Mouse (Mus musculus): ENCODE measurements around the gene Ube2cbp. TPM values are rescaled to one million over a fixed set of nuclear protein-coding genes. Genes with fewer than 3 reads are reported as not detected.

Ube2cbp gene
- polyA plus RNA-seq, 1 experiment from 2014 or later: 8.0 TPM

- WGBS: 84% methylated on average over 3 of the region's 3 CpGs
- H3K27ac ChIP-seq: no peak overlapping the region
- no peaks in the 10 kb centered on the region; the same call in 1 of the 2 replicates for H3K36me3 ChIP-seq (replicated peaks)
- no peaks in the 10 kb centered on the region for H3K27me3 ChIP-seq (ENCODE audit: poor library complexity, severe bottlenecking)
- no peak for DNase-seq (ENCODE audit: extremely low spot score, low spot score)
- H3K4me3 ChIP-seq: no peak overlapping the region
- peaks cover 13% of the 10 kb centered on the region for H3K4me1 ChIP-seq
- no peaks in the 10 kb centered on the region for H3K9me3 ChIP-seq
These were observed 128.4 kb downstream of the Ube2cbp start for GRCm38 (mm10) chr9:86336361-86336760.

GRCm38 (mm10) chr9:86335588-86335987 is 129.2 kb downstream of the Ube2cbp start:
- no peak for DNase-seq (ENCODE audit: extremely low spot score, low spot score)
- H3K27ac ChIP-seq: no peak overlapping the region
- WGBS: 94% methylated on average over 4 of the region's 4 CpGs

GRCm38 (mm10) chr9:86334357-86334756 is 130.4 kb downstream of the Ube2cbp start:
- DNase-seq (ENCODE audit: extremely low spot score, low spot score): no peak
- 92% methylated on average over 5 of the region's 5 CpGs for WGBS
- Histone ChIP-seq H3K4me3 (no peak overlapping the region), H3K27me3 (ENCODE audit: poor library complexity, severe bottlenecking) (no peaks in the 10 kb centered on the region), H3K9me3 (no peaks in the 10 kb centered on the region), H3K36me3 (replicated peaks) (no peaks in the 10 kb centered on the region; the same call in 1 of the 2 replicates), H3K27ac (no peak overlapping the region), H3K4me1 (peaks cover 29% of the 10 kb centered on the region)

More at GRCm38 (mm10) chr9:86335588-86335987, 129.2 kb downstream of the Ube2cbp start:
- Histone ChIP-seq H3K36me3 (replicated peaks) (no peaks in the 10 kb centered on the region; the same call in 1 of the 2 replicates), H3K4me3 (no peak overlapping the region), H3K9me3 (no peaks in the 10 kb centered on the region), H3K4me1 (peaks cover 19% of the 10 kb centered on the region), H3K27me3 (ENCODE audit: poor library complexity, severe bottlenecking) (no peaks in the 10 kb centered on the region)

GRCm38 (mm10) chr9:86330591-86330990 is 134.2 kb downstream of the Ube2cbp start:
- no peak overlapping the region for H3K4me3 ChIP-seq
- 41% methylated on average over 3 of the region's 3 CpGs for WGBS
- H3K9me3 ChIP-seq: no peaks in the 10 kb centered on the region
- no peaks in the 10 kb centered on the region; the same call in 1 of the 2 replicates for H3K36me3 ChIP-seq (replicated peaks)
- no peak for DNase-seq (ENCODE audit: extremely low spot score, low spot score)
- H3K27me3 ChIP-seq (ENCODE audit: poor library complexity, severe bottlenecking): peaks cover 29% of the 10 kb centered on the region
- peaks cover 40% of the 10 kb centered on the region for H3K4me1 ChIP-seq
- 0 out of 2 replicates have a peak overlapping the region, but pooled peaks have one; percentile 13 for H3K27ac ChIP-seq

GRCm38 (mm10) chr9:86328270-86328669 is 136.5 kb downstream of the Ube2cbp start:
- Histone ChIP-seq H3K27me3 (ENCODE audit: poor library complexity, severe bottlenecking) (peaks cover 32% of the 10 kb centered on the region), H3K4me1 (peaks cover 48% of the 10 kb centered on the region), H3K9me3 (no peaks in the 10 kb centered on the region), H3K27ac (0 out of 2 replicates have a peak overlapping the region, but pooled peaks have one; percentile 15), H3K4me3 (no peak overlapping the region), H3K36me3 (replicated peaks) (no peaks in the 10 kb centered on the region; the same call in 1 of the 2 replicates)
- DNase-seq (ENCODE audit: extremely low spot score, low spot score): no peak
- 78% methylated on average over 4 of the region's 4 CpGs for WGBS

- Histone ChIP-seq H3K27me3 (ENCODE audit: poor library complexity, severe bottlenecking) (peaks cover 32% of the 10 kb centered on the region), H3K36me3 (replicated peaks) (no peaks in the 10 kb centered on the region; the same call in 1 of the 2 replicates), H3K27ac (0 out of 2 replicates have a peak overlapping the region, but pooled peaks have one; percentile 35), H3K9me3 (no peaks in the 10 kb centered on the region), H3K4me3 (no peak overlapping the region), H3K4me1 (peaks cover 48% of the 10 kb centered on the region)
- DNase-seq (ENCODE audit: extremely low spot score, low spot score): no peak
- 57% methylated on average over 3 of the region's 3 CpGs for WGBS
These were observed 137.4 kb downstream of the Ube2cbp start for GRCm38 (mm10) chr9:86327341-86327740.

GRCm38 (mm10) chr9:86324772-86325171 is 140.0 kb downstream of the Ube2cbp start:
- H3K27me3 ChIP-seq (ENCODE audit: poor library complexity, severe bottlenecking): peaks cover 32% of the 10 kb centered on the region
- H3K9me3 ChIP-seq: no peaks in the 10 kb centered on the region
- WGBS: 69% methylated on average over 1 of the region's 1 CpGs
- no peaks in the 10 kb centered on the region for H3K36me3 ChIP-seq (replicated peaks)
- H3K27ac ChIP-seq: no peak overlapping the region
- H3K4me1 ChIP-seq: peaks cover 40% of the 10 kb centered on the region
- DNase-seq (ENCODE audit: extremely low spot score, low spot score): no peak
- H3K4me3 ChIP-seq: no peak overlapping the region

- Histone ChIP-seq H3K4me3 (no peak overlapping the region), H3K27me3 (ENCODE audit: poor library complexity, severe bottlenecking) (no peaks in the 10 kb centered on the region), H3K27ac (no peak overlapping the region; the same call in 1 of the 2 replicates), H3K9me3 (no peaks in the 10 kb centered on the region), H3K36me3 (replicated peaks) (no peaks in the 10 kb centered on the region), H3K4me1 (peaks cover 16% of the 10 kb centered on the region)
- no peak for DNase-seq (ENCODE audit: extremely low spot score, low spot score)
- WGBS: 51% methylated on average over 6 of the region's 6 CpGs
These were observed 145.1 kb downstream of the Ube2cbp start for GRCm38 (mm10) chr9:86319516-86320140.

- Histone ChIP-seq H3K27me3 (ENCODE audit: poor library complexity, severe bottlenecking) (no peaks in the 10 kb centered on the region), H3K4me3 (no peak overlapping the region), H3K4me1 (peaks cover 14% of the 10 kb centered on the region), H3K36me3 (replicated peaks) (no peaks in the 10 kb centered on the region), H3K9me3 (peaks cover 9% of the 10 kb centered on the region; the same call in 1 of the 2 replicates), H3K27ac (no peak overlapping the region)
- no peak for DNase-seq (ENCODE audit: extremely low spot score, low spot score)
- WGBS: 93% methylated on average over 2 of the region's 2 CpGs
These were observed 149.1 kb downstream of the Ube2cbp start for GRCm38 (mm10) chr9:86315700-86316099.

GRCm38 (mm10) chr9:86308616-86309015 is 156.1 kb downstream of the Ube2cbp start:
- WGBS: 53% methylated on average over 4 of the region's 4 CpGs
- Histone ChIP-seq H3K9me3 (peaks cover 9% of the 10 kb centered on the region; the same call in 1 of the 2 replicates), H3K27me3 (ENCODE audit: poor library complexity, severe bottlenecking) (no peaks in the 10 kb centered on the region), H3K27ac (no peak overlapping the region), H3K4me1 (no peaks in the 10 kb centered on the region), H3K4me3 (no peak overlapping the region), H3K36me3 (replicated peaks) (no peaks in the 10 kb centered on the region)
- no peak for DNase-seq (ENCODE audit: extremely low spot score, low spot score)

GRCm38 (mm10) chr9:86306556-86306955 is 158.2 kb downstream of the Ube2cbp start:
- WGBS: 83% methylated on average over 2 of the region's 2 CpGs
- Histone ChIP-seq H3K27ac (no peak overlapping the region), H3K4me3 (no peak overlapping the region), H3K36me3 (replicated peaks) (no peaks in the 10 kb centered on the region), H3K4me1 (no peaks in the 10 kb centered on the region), H3K9me3 (no peaks in the 10 kb centered on the region), H3K27me3 (ENCODE audit: poor library complexity, severe bottlenecking) (no peaks in the 10 kb centered on the region)
- DNase-seq (ENCODE audit: extremely low spot score, low spot score): no peak

GRCm38 (mm10) chr9:86301407-86301806 is 163.3 kb downstream of the Ube2cbp start:
- Histone ChIP-seq H3K36me3 (replicated peaks) (no peaks in the 10 kb centered on the region), H3K9me3 (no peaks in the 10 kb centered on the region), H3K27me3 (ENCODE audit: poor library complexity, severe bottlenecking) (no peaks in the 10 kb centered on the region), H3K4me3 (no peak overlapping the region), H3K4me1 (peaks cover 28% of the 10 kb centered on the region), H3K27ac (no peak overlapping the region)
- WGBS: 90% methylated on average over 6 of the region's 6 CpGs
- DNase-seq (ENCODE audit: extremely low spot score, low spot score): no peak

GRCm38 (mm10) chr9:86298596-86298995 is 166.2 kb downstream of the Ube2cbp start:
- no peaks in the 10 kb centered on the region for H3K27me3 ChIP-seq (ENCODE audit: poor library complexity, severe bottlenecking)
- DNase-seq (ENCODE audit: extremely low spot score, low spot score): no peak
- H3K9me3 ChIP-seq: no peaks in the 10 kb centered on the region
- peaks cover 28% of the 10 kb centered on the region for H3K4me1 ChIP-seq
- H3K27ac ChIP-seq: no peak overlapping the region
- 78% methylated on average over 8 of the region's 8 CpGs for WGBS
- no peak overlapping the region for H3K4me3 ChIP-seq
- no peaks in the 10 kb centered on the region for H3K36me3 ChIP-seq (replicated peaks)

Measured in forebrain, embryonic 10.5 days (tissue).